Mouse (Mus musculus) forebrain, embryonic 10.5 days (tissue): ENCODE measurements around the gene Pgpep1l. TPM values are rescaled to one million over a fixed set of nuclear protein-coding genes. Genes with fewer than 3 reads are reported as not detected.
"Not testable (repeated sequence)": the region's sequence is repeated elsewhere in the genome, so short reads cannot be mapped to it uniquely, and the experiment has no call there.

Experiments
- DNase-seq: peaks from one replicate; pipeline ENCODE4 v3.0.0-alpha.2; 2017; ENCODE audit warnings: low spot score; ENCODE audit errors: extremely low spot score
- H3K27ac ChIP-seq: fragments of 300-500 bp; sonication (generic); 2 replicates; pipeline ENCODE4 v1.5.1; 2016; ENCODE audit warnings: mild to moderate bottlenecking
- H3K27me3 ChIP-seq: fragments of 300-500 bp; sonication (generic); 2 replicates; pipeline ENCODE4 v1.6.1; 2016; ENCODE audit warnings: mild to moderate bottlenecking; ENCODE audit not compliant: poor library complexity, severe bottlenecking
- H3K36me3 ChIP-seq: fragments of 300-500 bp; sonication (generic); replicated peaks from 2 replicates; pipeline ENCODE4 v1.6.1; 2016; ENCODE audit warnings: mild to moderate bottlenecking, moderate library complexity
- H3K4me1 ChIP-seq: fragments of 300-500 bp; sonication (generic); 2 replicates; pipeline ENCODE4 v1.6.1; 2016
- H3K4me3 ChIP-seq: fragments of 300-500 bp; sonication (generic); 2 replicates; pipeline ENCODE4 v1.5.1; 2016; ENCODE audit warnings: mild to moderate bottlenecking, moderate library complexity
- H3K9me3 ChIP-seq: fragments of 300-500 bp; sonication (generic); 2 replicates; pipeline ENCODE4 v1.6.1; 2016; ENCODE audit warnings: mild to moderate bottlenecking, moderate library complexity
- WGBS: fragments of 180-500 bp; shearing (Covaris S2); methylation state at CpG from one replicate; pipeline ENCODE4 v1.1.7; 2016; 5-methylcytosine and 5-hydroxymethylcytosine counted together
- polyA plus RNA-seq: library from polyadenylated mRNA; unstranded; fragments of >200 nt; fragmentation: Nextera tagmentation; extraction: Ambion mirVana; gene quantifications from 2 replicates; pipeline ENCODE4 v1.2.1, GENCODE M21; 2016

Gene Pgpep1l
- polyA plus RNA-seq, 1 experiment from 2014 or later: not detected

- WGBS: 83% methylated on average over 7 of the region's 7 CpGs
- no peak for DNase-seq
- Histone ChIP-seq H3K4me3 (no peak overlapping the region), H3K9me3 (no peaks in the 10 kb centered on the region), H3K27ac (no peak overlapping the region), H3K4me1 (peaks cover 31% of the 10 kb centered on the region), H3K36me3 (no peaks in the 10 kb centered on the region), H3K27me3 (peaks cover 54% of the 10 kb centered on the region)
Measured at GRCm38 (mm10) chr7:68279481-68279880, 15.4 kb upstream of the Pgpep1l start.

GRCm38 (mm10) chr7:68278908-68279307 lies 14.9 kb upstream of the Pgpep1l start:
- Histone ChIP-seq H3K27me3 (peaks cover 60% of the 10 kb centered on the region), H3K9me3 (no peaks in the 10 kb centered on the region), H3K27ac (no peak overlapping the region), H3K4me3 (no peak overlapping the region), H3K4me1 (peaks cover 31% of the 10 kb centered on the region), H3K36me3 (no peaks in the 10 kb centered on the region)
- 77% methylated on average over 6 of the region's 6 CpGs for WGBS
- no peak for DNase-seq

GRCm38 (mm10) chr7:68278385-68278784 lies 14.4 kb upstream of the Pgpep1l start:
- Histone ChIP-seq H3K27me3 (peaks cover 64% of the 10 kb centered on the region), H3K27ac (peak overlapping the region; percentile 12; the same call in 1 of the 2 replicates), H3K4me3 (no peak overlapping the region), H3K36me3 (no peaks in the 10 kb centered on the region), H3K4me1 (peaks cover 31% of the 10 kb centered on the region), H3K9me3 (no peaks in the 10 kb centered on the region)
- DNase-seq: no peak
- WGBS: 97% methylated on average over 6 of the region's 6 CpGs

GRCm38 (mm10) chr7:68277897-68278270 lies 13.9 kb upstream of the Pgpep1l start:
- DNase-seq: no peak
- H3K4me1 ChIP-seq: peaks cover 31% of the 10 kb centered on the region
- WGBS: 55% methylated on average over 4 of the region's 4 CpGs
- no peaks in the 10 kb centered on the region for H3K9me3 ChIP-seq
- peaks cover 64% of the 10 kb centered on the region for H3K27me3 ChIP-seq
- no peak overlapping the region for H3K4me3 ChIP-seq
- H3K27ac ChIP-seq: 0 out of 2 replicates have a peak overlapping the region, but pooled peaks have one; percentile 12
- H3K36me3 ChIP-seq: no peaks in the 10 kb centered on the region

GRCm38 (mm10) chr7:68277054-68277896 lies 13.2 kb upstream of the Pgpep1l start:
- Histone ChIP-seq H3K27me3 (peaks cover 64% of the 10 kb centered on the region), H3K27ac (no peak overlapping the region), H3K4me1 (peaks cover 31% of the 10 kb centered on the region), H3K9me3 (no peaks in the 10 kb centered on the region), H3K36me3 (no peaks in the 10 kb centered on the region), H3K4me3 (no peak overlapping the region)
- WGBS: 33% methylated on average over 11 of the region's 11 CpGs
- no peak for DNase-seq

- H3K27ac ChIP-seq: peak overlapping the region; percentile 63
- WGBS: 2% methylated on average over 36 of the region's 36 CpGs
- peaks cover 64% of the 10 kb centered on the region for H3K27me3 ChIP-seq
- H3K4me3 ChIP-seq: peak overlapping the region; percentile 52
- no peaks in the 10 kb centered on the region for H3K9me3 ChIP-seq
- peak; percentile 18 for DNase-seq
- H3K36me3 ChIP-seq: no peaks in the 10 kb centered on the region
- peaks cover 31% of the 10 kb centered on the region for H3K4me1 ChIP-seq
Measured at GRCm38 (mm10) chr7:68275838-68276731, 12.1 kb upstream of the Pgpep1l start.

- WGBS: 50% methylated on average over 9 of the region's 9 CpGs
- not testable (repeated sequence) for H3K27ac ChIP-seq
Measured at GRCm38 (mm10) chr7:68275445-68275837, 11.4 kb upstream of the Pgpep1l start.

GRCm38 (mm10) chr7:68274951-68275350 lies 10.9 kb upstream of the Pgpep1l start:
- 69% methylated on average over 9 of the region's 9 CpGs for WGBS
- Histone ChIP-seq H3K27ac (no peak overlapping the region), H3K27me3 (peaks cover 62% of the 10 kb centered on the region), H3K36me3 (no peaks in the 10 kb centered on the region), H3K4me1 (peaks cover 31% of the 10 kb centered on the region), H3K4me3 (no peak overlapping the region), H3K9me3 (no peaks in the 10 kb centered on the region)
- DNase-seq: no peak

More at GRCm38 (mm10) chr7:68275445-68275837, 11.4 kb upstream of the Pgpep1l start:
- H3K4me1 ChIP-seq: peaks cover 31% of the 10 kb centered on the region
- H3K4me3 ChIP-seq: peak overlapping the region; percentile 52
- not testable (repeated sequence) for H3K36me3 ChIP-seq, H3K9me3 ChIP-seq, DNase-seq
- peaks cover 64% of the 10 kb centered on the region for H3K27me3 ChIP-seq

GRCm38 (mm10) chr7:68274218-68274617 lies 10.2 kb upstream of the Pgpep1l start:
- H3K4me1 ChIP-seq: peaks cover 31% of the 10 kb centered on the region
- no peak overlapping the region for H3K27ac ChIP-seq
- no peak for DNase-seq
- WGBS: 60% methylated on average over 2 of the region's 2 CpGs
- peaks cover 57% of the 10 kb centered on the region for H3K27me3 ChIP-seq
- H3K36me3 ChIP-seq: no peaks in the 10 kb centered on the region
- H3K9me3 ChIP-seq: no peaks in the 10 kb centered on the region
- no peak overlapping the region for H3K4me3 ChIP-seq

GRCm38 (mm10) chr7:68273515-68273914 lies 9.5 kb upstream of the Pgpep1l start, which contains the start of gene Fam169b:
TSS of gene Fam169b (plus strand) at chr7:68273839.
- H3K4me3 ChIP-seq: no peak within 1 kb of the TSS
- no peaks in the 10 kb centered on the region for H3K9me3 ChIP-seq
- no peak for DNase-seq
- peaks cover 31% of the 10 kb centered on the region for H3K4me1 ChIP-seq
- H3K27me3 ChIP-seq: peaks cover 50% of the 10 kb centered on the region
- no peak within 1 kb of the TSS for H3K27ac ChIP-seq
- no peaks in the 10 kb centered on the region for H3K36me3 ChIP-seq

GRCm38 (mm10) chr7:68272607-68273006 lies 8.6 kb upstream of the Pgpep1l start:
- no peaks in the 10 kb centered on the region for H3K9me3 ChIP-seq
- no peak overlapping the region for H3K27ac ChIP-seq
- peaks cover 41% of the 10 kb centered on the region for H3K27me3 ChIP-seq
- no peak for DNase-seq
- no peak overlapping the region for H3K4me3 ChIP-seq
- no peaks in the 10 kb centered on the region for H3K36me3 ChIP-seq
- H3K4me1 ChIP-seq: peaks cover 22% of the 10 kb centered on the region
- WGBS: 92% methylated on average over 10 of the region's 10 CpGs

GRCm38 (mm10) chr7:68271816-68272215 lies 7.8 kb upstream of the Pgpep1l start:
- Histone ChIP-seq H3K4me1 (peaks cover 18% of the 10 kb centered on the region), H3K27ac (no peak overlapping the region), H3K9me3 (no peaks in the 10 kb centered on the region), H3K4me3 (no peak overlapping the region), H3K27me3 (peaks cover 38% of the 10 kb centered on the region), H3K36me3 (no peaks in the 10 kb centered on the region)
- no peak for DNase-seq
- 92% methylated on average over 6 of the region's 6 CpGs for WGBS

GRCm38 (mm10) chr7:68270551-68270950 lies 6.5 kb upstream of the Pgpep1l start:
- H3K9me3 ChIP-seq: no peaks in the 10 kb centered on the region
- no peaks in the 10 kb centered on the region for H3K36me3 ChIP-seq
- H3K27ac ChIP-seq: no peak overlapping the region
- peaks cover 38% of the 10 kb centered on the region for H3K27me3 ChIP-seq
- peaks cover 12% of the 10 kb centered on the region for H3K4me1 ChIP-seq
- no peak overlapping the region for H3K4me3 ChIP-seq
- DNase-seq: no peak
- 84% methylated on average over 4 of the region's 4 CpGs for WGBS
